Mouse (Mus musculus) megakaryocyte progenitor cell, adult 5-6 weeks (primary cell): ENCODE measurements around the gene Gm42878. TPM values are rescaled to one million over a fixed set of nuclear protein-coding genes. Genes with fewer than 3 reads are reported as not detected.
A peak's percentile ranks its signal among the peaks of the same experiment; 100 is the strongest.

Experiments used
- ATAC-seq: replicated peaks from 2 replicates; pipeline ENCODE4 v1.8.0; 2016; ENCODE audit warnings: mild to moderate bottlenecking, moderate TSS enrichment, inconsistent platforms; ENCODE audit not compliant: poor library complexity
- total RNA-seq, 2 experiments: library from RNA; stranded (forward) in 1 of 2; stranded (reverse) in 1 of 2; fragments of 157-497, 149-512 nt in 1 of 2; fragments of 200-1000 nt in 1 of 2; gene quantifications; 2 replicates each; pipeline versions ENCODE4 v1.2.3 to v1.2.4; 2015 to 2017

The Gm42878 gene
- total RNA-seq, 2 experiments from 2014 or later = 0.08 TPM; not detected in 1

DNA sequence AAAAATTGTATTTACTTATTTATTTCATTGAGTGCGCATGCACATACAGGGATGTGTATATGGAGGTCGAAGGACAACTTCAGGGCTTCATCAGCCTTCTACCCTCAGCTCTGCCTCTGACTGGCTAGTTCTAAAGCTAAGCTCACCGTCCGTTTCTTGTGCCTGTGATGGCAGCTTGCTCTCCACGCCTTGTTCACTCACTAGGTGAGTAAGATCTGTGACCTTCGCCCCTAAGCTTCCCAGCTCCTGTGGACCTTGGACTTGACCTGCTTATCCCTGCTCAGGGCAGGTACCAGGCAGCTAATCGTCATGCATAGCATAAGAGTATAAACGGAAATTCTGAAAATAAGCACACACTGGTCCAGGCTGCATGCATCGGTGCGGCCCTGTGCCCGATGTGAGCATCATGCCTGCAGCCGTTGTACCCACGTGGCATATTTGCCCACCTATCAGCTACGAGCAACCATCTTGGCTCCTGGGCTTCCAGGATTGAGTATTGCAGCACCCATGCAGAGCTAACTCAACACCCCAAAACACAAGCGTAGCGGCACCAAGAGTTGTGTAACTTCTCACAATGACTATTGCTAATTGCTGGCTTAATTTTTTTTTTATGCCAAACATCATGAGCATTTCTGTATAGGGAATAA lies 20.9 kb upstream of the Gm42878 start:
- no peak for ATAC-seq

DNA sequence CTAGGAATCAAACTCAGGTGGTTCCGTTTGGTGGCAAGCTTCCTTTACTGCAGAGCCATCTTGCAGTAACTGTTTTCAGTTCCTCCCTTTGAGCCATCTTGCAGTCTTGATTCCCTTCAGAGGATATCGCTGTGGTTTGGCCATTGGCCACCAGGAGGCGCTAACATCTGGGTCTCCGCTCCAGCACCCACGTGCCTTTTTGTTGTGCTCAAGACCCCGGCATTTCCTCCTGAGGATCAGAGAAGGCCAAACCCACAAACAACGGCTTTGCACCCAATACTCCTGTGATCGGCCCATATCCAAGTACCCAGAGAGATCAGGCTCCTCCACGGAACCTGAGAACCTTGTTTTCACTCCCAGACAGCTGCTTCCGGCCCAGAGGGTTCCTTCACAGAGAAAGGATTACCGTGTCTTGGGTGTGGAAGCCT lies 19.2 kb upstream of the Gm42878 start:
- peak; percentile 96 for ATAC-seq

- ATAC-seq = no peak; the same call in 1 of the 2 replicates
Measured at GRCm38 (mm10) chr5:121562436-121562835, 17.2 kb upstream of the Gm42878 start.

DNA sequence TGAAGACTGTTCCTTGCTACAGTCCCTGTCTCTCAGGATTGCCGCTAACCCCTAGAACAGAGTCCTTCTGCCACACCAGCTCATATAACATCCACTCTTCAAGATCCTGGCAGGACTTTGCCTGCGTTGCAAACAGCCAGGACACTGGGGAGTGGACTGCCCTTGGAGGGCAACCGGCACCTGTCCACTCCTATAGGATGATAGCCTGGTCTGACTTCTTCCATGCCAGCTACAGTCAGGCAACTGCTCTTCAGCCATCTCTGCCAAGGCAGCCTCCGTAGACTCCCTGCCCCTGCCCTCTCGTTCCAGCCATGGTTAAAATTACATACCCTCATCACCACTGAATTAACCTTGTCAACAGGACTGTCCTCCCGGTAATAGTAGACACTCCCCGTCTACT lies 3.9 kb upstream of the Gm42878 start:
- no peak for ATAC-seq

DNA sequence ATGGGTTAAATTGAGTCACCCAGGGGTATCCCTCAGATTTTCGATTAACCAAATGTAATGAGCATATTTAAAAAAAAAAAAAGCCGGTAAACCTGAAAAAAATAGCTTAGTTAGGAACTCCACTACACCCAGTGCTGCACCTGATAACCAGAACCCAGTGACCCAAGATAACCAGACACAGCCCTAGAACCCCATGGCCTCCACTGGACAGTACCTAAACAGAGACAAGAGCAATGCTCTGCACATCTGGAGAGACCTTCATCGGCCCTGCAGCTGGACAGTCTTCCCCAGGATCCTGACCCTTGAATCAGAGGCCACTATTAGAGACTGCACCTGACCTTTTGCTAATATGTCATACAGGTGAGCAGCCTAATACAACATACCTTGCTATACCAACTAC lies 1.8 kb upstream of the Gm42878 start:
- no peak for ATAC-seq

DNA sequence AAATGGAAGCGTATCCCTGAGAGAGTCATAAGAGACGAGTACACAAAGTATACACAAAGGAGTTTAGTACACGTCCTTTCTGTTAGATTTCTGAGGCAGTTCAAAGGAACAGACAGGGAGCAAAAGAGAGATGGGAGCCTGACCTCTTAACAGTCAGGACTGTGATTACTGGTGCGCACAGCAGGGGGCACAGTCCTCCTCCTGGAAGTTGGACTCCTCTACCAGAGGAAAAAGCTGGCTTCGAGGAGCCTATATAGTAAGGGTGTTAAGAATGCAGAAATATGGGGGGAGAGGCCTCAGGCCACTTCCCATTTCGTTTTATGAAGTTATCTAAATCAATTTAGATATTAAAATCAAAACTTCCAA lies 1.2 kb upstream of the Gm42878 start:
- ATAC-seq = peak; percentile 77

- peak; percentile 91 for ATAC-seq
Measured at GRCm38 (mm10) chr5:121545793-121546529, 679 bp upstream of the Gm42878 start, which contains the start of gene Mapkapk5. TSS of gene Mapkapk5 (minus strand) at chr5:121545905.

- no peak for ATAC-seq
Measured at GRCm38 (mm10) chr5:121543370-121543769, 1.9 kb downstream of the Gm42878 start.

DNA sequence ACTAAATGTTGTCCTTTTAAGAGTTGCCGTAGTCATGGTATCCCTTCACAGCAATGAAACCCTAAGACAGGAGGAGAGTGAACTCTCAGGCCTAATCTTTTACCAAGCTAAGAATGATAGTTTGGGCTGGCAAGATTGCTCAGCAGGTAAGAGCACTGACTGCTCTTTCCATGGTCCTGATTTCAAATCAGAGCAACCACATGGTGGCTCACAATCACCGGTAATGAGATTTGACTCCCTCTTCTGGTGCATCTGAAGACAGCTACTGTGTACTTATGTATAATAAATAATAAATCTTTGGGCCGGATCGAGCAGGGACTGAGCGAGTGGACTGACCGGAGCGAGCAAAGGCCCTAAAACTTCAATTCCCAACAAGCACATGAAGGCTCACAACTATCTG lies 4.0 kb downstream of the Gm42878 start:
- ATAC-seq = no peak

DNA sequence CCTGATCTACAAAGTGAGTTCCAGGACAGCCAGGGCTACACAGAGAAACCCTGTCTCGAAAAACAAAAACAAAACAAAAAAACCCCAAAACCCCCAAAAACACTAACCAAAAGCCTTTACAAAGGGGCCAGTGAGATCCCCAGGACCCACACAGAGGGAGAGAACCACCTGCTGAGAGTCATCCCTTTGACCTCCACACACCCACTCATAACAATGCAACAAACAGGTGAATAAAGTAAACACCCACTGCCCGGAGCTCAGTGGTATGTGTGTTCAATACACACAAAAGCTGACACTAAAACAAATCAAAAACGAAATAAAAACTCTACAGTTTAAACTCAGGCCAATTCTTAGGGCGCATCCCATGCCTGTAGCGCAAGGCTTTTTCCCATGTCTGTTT lies 5.2 kb downstream of the Gm42878 start:
- ATAC-seq = no peak

DNA sequence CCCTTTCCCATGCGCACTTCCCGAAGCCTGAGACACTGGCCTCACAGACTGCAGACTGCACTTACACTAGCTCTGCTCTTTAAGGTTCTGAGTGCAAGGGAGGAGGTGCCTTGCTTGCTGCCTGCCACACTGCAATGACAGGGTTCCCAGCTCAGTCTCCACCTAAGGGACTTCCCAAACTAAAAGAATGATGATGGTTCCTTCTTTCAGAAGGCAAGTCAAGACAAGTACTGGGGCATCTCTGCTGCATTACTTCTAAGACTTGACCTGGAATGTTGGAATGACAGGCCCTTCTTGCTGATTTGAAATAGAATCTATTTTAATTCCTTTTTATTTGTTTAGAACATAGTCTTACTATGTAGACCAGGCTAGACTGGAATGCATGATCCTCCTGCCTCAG lies 7.7 kb downstream of the Gm42878 start:
- ATAC-seq = no peak

DNA sequence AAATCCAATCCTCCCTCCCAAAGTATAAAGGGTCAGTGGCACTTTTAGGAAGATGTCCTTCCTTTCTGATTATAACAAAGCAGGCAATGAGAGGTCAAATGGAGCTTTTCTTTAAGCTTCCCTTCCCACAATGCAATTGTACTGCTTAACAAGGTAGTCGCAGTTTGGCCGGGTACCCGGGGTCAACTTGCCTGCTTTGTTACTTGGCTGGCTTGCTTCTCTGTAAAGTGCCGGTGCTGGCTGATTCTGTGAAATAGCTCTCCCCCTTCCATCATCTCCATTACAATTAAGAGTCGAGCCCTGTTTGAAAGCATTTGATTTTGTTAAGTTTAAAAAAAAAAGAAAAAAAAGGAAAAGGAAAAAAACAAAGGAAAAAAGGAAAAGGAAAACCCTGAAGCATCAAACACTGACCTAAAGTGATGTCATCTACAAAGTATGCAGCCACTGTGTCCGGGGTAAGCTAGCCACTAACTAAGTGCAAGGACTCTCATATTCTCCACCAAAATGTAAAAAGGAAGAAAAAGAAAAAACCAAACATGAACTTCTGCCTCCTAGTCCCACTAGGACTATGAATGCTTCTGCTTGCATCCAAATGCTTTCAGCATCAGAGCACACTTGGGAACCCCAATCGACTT lies 8.2 kb downstream of the Gm42878 start:
- ATAC-seq = no peak

- peak; percentile 88 for ATAC-seq
Measured at GRCm38 (mm10) chr5:121535116-121535515, 10.2 kb downstream of the Gm42878 start.

DNA sequence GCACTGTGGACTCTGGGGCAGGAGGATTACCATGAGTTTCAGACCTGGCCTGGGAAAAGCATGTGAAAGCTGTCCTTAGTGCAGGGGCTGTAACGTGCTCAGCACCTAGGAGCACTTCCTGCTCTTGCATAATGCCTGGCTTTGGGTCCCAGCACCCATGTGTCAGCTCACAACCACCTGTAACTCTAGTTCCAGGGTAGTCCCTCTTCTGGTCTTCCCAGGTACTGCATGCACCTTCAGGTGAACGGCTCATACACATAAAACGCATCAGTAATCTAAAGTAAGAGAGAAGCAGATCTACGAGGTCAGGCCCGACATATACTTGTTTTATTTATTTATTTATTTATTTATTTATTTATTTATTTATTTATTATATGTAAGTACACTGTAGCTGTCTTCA lies 10.8 kb downstream of the Gm42878 start:
- ATAC-seq = peak; percentile 47

DNA sequence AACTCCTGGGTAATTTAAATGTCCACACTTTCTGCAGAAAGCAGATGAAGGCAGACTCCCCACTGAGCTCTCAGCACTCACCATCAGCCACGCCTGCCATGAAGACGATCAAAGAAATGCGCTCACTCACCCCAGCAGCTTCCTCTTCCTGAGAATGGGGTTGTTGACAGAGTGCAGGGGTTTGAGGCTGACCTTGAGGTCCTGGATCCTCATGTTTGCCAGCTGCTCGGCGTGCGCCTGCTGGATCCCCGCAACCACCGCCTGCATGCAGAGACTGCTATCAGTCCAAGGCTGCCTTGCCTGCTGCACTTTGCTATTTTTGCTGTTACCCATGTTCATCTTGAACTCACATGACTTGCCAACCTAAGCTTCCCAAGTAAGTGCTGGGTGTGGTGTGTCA lies 18.3 kb downstream of the Gm42878 start:
- ATAC-seq = no peak

GRCm38 (mm10) chr5:121526526-121526925 lies 18.8 kb downstream of the Gm42878 start:
- no peak for ATAC-seq

DNA sequence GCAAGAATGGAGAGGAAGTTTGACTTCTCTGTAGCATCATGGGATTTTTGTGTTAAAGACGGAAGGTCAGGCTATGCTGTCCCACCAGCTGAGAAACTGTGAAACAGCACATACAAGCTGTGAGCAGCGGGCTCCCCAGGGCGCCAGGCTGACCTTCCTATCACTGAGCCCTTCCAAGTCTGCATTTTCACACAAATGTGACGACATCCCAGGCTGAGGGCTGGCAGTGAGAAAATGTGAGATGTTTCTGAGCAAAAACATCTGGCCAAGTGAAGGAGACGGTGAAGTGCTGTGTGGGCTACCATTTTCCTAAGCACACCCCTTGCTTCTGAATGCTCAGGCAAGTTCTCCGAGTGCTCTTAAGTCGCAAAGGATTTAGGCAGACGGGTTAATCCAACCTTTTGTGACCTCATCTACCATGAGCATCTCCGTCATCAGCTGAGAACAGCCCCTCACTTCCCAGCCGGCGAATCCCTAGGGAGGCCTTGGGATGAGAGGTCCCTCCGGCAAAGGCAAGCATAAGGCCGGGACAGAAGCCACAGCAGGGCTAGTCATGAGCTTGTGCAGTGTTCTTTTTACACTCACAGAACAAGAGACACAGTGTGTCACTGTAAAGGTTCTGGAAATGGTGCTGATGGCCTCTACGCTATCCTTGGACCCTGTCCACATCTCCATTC lies 19.4 kb downstream of the Gm42878 start:
- ATAC-seq = no peak

- peak; percentile 93 for ATAC-seq
Measured at GRCm38 (mm10) chr5:121519758-121520157, 25.5 kb downstream of the Gm42878 start.

DNA sequence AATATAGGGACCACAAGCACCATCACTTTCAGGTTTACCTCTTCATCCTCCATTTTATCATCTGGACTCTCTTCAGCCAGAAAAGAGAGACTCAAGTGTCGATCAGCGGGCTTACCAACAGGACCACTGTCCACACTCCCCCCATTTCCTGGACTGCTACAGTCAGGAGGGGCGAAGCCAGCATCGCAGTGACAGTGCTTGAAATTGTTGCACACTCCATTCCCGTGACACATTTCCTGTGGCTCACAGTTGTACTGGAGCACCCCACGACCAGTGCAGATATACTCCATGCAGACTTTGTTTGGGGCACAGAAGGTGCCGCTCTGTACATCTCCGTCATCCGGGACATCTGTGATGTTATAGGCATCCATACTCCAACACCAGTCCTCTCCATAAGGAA lies 26.3 kb downstream of the Gm42878 start:
- peak; percentile 50; the same call in 1 of the 2 replicates for ATAC-seq

DNA sequence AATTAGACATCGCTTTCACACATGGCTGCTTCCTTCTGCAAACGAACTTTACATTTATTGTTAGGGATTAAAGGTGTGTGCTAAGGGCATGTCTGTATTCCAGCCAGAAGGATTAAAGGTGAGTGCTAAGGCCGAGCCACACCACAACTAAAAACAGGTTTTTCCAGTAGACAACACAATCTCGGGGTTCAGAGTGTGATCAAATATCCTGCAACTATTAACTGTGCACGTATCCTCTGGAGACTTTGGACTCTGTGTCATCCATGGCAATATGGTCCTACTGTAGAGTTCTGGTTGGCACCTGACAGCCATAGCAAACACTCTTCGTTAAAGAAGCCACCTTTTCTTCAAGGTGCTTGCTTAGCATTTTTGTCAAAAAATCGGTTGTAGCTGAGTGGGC lies 35.3 kb downstream of the Gm42878 start:
- ATAC-seq = no peak

DNA sequence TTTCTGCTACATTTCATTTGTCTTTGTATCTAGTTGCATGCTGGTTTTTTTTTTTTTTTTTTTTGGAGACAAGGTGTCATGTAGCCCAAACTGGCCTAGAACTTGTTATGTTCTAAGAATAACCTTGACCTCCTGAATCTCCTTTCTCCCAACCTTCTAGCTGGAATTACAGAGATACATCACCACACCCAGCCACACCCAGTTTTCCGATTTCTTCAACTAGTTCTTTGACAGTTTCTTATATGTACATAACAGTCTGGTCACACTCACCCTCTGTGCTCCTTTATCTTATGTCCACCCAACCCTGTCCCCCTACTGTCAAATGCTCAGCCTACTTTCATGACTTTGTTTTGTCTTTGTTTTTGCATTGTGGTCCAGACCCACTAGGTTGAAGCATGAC lies 38.4 kb downstream of the Gm42878 start:
- no peak for ATAC-seq

DNA sequence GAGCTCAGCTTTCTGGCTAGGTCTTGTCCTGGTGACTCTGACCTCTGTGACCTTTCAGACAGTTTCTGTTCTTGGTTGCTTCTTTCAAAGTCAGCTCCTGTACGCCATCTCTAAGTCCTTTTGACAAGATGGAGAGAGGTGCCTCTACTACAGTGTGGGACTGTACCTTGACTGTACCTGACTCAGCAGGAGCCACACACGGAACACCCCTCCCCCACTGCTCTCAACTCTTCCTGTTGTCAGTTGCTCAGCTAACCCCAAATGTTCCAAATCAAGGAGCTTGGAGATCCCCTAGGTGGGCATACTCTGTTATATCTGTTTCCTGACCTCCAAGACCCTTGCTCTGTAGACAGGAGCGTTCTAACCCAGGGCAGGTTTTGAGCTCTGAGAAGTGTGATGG lies 42.1 kb downstream of the Gm42878 start, which contains the start of gene Adam1b:
Gene Adam1b (minus strand): TSS at position 205 of the 400 bp plus-strand sequence.
- ATAC-seq = no peak
